Mouse (Mus musculus): ENCODE results near the gene 4933436I01Rik. TPM values are rescaled to one million over a fixed set of nuclear protein-coding genes. Genes with fewer than 3 reads are reported as not detected.

4933436I01Rik gene
- polyA plus RNA-seq (2014; fragmentation: Nextera tagmentation; extraction: Ambion mirVana): not detected in 2 replicates

GRCm38 (mm10) chrX:67921350-67921749, at the start of gene 4933436I01Rik:
4933436I01Rik (minus strand) TSS chrX:67921450.
- Histone ChIP-seq H3K27ac (ENCODE audit: low read depth, low read length) (no peak within 1 kb of the TSS), H3K9me3 (ENCODE audit: control insufficient read depth, low read length) (no peaks in the 10 kb centered on the region), H3K27me3 (ENCODE audit: control insufficient read depth, insufficient read depth, low read length) (no peaks in the 10 kb centered on the region), H3K36me3 (ENCODE audit: control insufficient read depth, insufficient read depth, low read length) (no peaks in the 10 kb centered on the region), H3K4me1 (replicated peaks; ENCODE audit: control insufficient read depth, insufficient read depth, low read length) (no peaks in the 10 kb centered on the region), H3K4me3 (ENCODE audit: low read depth, low read length) (no peak within 1 kb of the TSS), H3K9ac (ENCODE audit: low read length) (no peak within 1 kb of the TSS), H3K4me2 (ENCODE audit: low read depth, low read length, severe bottlenecking) (no peak within 1 kb of the TSS)
- 64% methylated on average over 1 of the region's 1 CpGs for WGBS
- no peak for ATAC-seq (replicated peaks; ENCODE audit: low FRiP score)
- DNase-seq (ENCODE audit: low spot score): no peak

- WGBS: 71% methylated on average over 1 of the region's 1 CpGs
These were observed 3.7 kb upstream of the 4933436I01Rik start for GRCm38 (mm10) chrX:67924769-67925470.

GRCm38 (mm10) chrX:67883406-67883805, 37.8 kb downstream of the 4933436I01Rik start:
- DNase-seq (ENCODE audit: low spot score): no peak
- Histone ChIP-seq H3K9me3 (ENCODE audit: control insufficient read depth, low read length) (no peaks in the 10 kb centered on the region), H3K4me2 (ENCODE audit: low read depth, low read length, severe bottlenecking) (no peak overlapping the region), H3K27ac (ENCODE audit: low read depth, low read length) (no peak overlapping the region), H3K4me3 (ENCODE audit: low read depth, low read length) (no peak overlapping the region), H3K27me3 (ENCODE audit: control insufficient read depth, insufficient read depth, low read length) (no peaks in the 10 kb centered on the region), H3K4me1 (replicated peaks; ENCODE audit: control insufficient read depth, insufficient read depth, low read length) (no peaks in the 10 kb centered on the region), H3K36me3 (ENCODE audit: control insufficient read depth, insufficient read depth, low read length) (no peaks in the 10 kb centered on the region), H3K9ac (ENCODE audit: low read length) (no peak overlapping the region)
- ATAC-seq (replicated peaks; ENCODE audit: low FRiP score): no peak
- WGBS: 84% methylated on average over 3 of the region's 3 CpGs

More at GRCm38 (mm10) chrX:67924769-67925470, 3.7 kb upstream of the 4933436I01Rik start:
- Histone ChIP-seq H3K27ac (ENCODE audit: low read depth, low read length) (no peak overlapping the region), H3K27me3 (ENCODE audit: control insufficient read depth, insufficient read depth, low read length) (no peaks in the 10 kb centered on the region), H3K4me3 (ENCODE audit: low read depth, low read length) (no peak overlapping the region), H3K4me2 (ENCODE audit: low read depth, low read length, severe bottlenecking) (no peak overlapping the region), H3K9me3 (ENCODE audit: control insufficient read depth, low read length) (no peaks in the 10 kb centered on the region), H3K9ac (ENCODE audit: low read length) (no peak overlapping the region), H3K36me3 (ENCODE audit: control insufficient read depth, insufficient read depth, low read length) (no peaks in the 10 kb centered on the region), H3K4me1 (replicated peaks; ENCODE audit: control insufficient read depth, insufficient read depth, low read length) (no peaks in the 10 kb centered on the region)
- DNase-seq (ENCODE audit: low spot score) (no peak), ATAC-seq (replicated peaks; ENCODE audit: low FRiP score) (no peak)

Other genes starting within 250 kb of the 4933436I01Rik start
- not detected in 2 replicates for gene Gm1140, start 227.9 kb downstream of the 4933436I01Rik start, polyA plus RNA-seq (2014; fragmentation: Nextera tagmentation; extraction: Ambion mirVana)
- gene Gm14692, start 225.8 kb downstream of the 4933436I01Rik start, polyA plus RNA-seq (2014; fragmentation: Nextera tagmentation; extraction: Ambion mirVana): not detected in 2 replicates